Mouse (Mus musculus) brain, embryonic 14.5 days (tissue): Measurements from ENCODE around the gene Gbp3.

Experiments
- CTCF ChIP-seq: fragments of 200-500 bp; IDR thresholded peaks from 2 replicates; pipeline ENCODE4 v1.5.1; 2012; ENCODE audit warnings: inconsistent platforms, mild to moderate bottlenecking, moderate library complexity, borderline replicate concordance; ENCODE audit not compliant: insufficient read depth, insufficient read length; ENCODE audit errors: extremely low read depth
- POLR2A ChIP-seq: fragments of 200-500 bp; IDR thresholded peaks from 2 replicates; pipeline ENCODE4 v1.6.1; 2012; ENCODE audit warnings: mild to moderate bottlenecking, inconsistent platforms, borderline replicate concordance; ENCODE audit not compliant: poor library complexity, insufficient read depth, insufficient read length, severe bottlenecking; ENCODE audit errors: extremely low read depth

DNA sequence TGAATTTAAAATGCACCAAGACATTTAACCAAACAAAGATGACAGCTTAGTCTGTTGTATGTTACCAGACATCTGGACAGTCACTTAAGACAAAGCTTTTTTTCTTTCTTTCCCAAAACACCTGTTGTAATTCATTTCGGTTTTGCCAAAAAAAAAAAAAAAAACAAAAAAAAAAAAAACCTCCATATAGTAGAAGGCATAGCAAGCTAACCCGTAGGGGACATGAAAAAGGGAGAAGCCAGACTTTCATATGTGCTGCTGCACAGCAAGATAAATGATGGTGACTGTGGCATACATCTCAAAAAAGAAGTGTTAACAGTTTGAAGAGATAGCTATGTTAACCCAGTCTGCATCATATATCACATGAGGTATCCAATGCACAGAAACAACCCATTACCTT, 30.2 kb upstream of the Gbp3 start:
- TF ChIP-seq POLR2A (no peak), CTCF (no peak)
